Mouse (Mus musculus) T-cell, adult 2 months (primary cell): ENCODE data around the gene Dnah11.

Source experiments
- DNase-seq: peaks from one replicate; pipeline ENCODE4 v3.0.0; 2022; ENCODE audit warnings: low spot score

The Dnah11 gene

GRCm38 (mm10) chr12:118085291-118085690, 113.6 kb downstream of the Dnah11 start:
- no peak for DNase-seq

GRCm38 (mm10) chr12:118084806-118085205, 114.0 kb downstream of the Dnah11 start:
- no peak for DNase-seq

- no peak for DNase-seq
Measured at GRCm38 (mm10) chr12:118084134-118084533, 114.7 kb downstream of the Dnah11 start.

DNA sequence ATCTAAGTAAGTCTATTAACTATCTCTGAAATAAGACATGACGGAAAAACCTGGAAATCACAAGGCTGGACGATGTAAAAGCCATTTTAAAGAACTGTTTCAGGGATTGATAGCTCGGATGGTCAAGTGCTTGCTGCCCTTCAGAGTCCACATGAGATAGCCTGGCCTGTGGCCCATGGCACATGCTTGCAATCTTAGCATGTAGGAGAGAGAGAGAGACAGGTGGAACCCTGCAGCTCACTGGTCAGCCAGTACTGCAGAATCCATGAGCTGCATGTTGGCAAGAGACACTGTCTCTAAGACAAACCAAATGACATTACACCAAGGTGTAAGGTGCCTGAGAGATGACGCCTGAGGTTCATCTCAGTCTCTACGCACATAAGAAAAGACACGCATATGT, 118.4 kb downstream of the Dnah11 start:
- no peak for DNase-seq

GRCm38 (mm10) chr12:118078434-118078989, 120.3 kb downstream of the Dnah11 start:
- DNase-seq = no peak

DNA sequence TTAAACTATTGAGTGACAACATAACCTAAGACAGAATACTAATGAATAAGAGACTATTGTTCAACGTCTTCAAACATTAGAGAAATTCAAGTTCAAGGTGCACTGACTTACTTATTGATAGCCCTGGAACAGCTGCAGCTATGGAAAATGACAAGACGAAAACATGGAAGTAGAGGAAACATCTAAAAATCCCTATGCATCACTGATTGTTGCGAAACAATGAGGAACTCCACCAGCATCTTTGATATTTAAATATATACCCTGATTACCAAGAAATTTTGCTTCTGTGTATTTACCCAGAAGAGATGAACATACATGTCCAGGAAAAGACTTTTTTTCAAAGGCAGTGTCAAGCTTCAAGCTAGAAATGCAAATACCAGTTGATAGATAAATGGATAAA, 122.0 kb downstream of the Dnah11 start:
- DNase-seq = no peak

- no peak for DNase-seq
Measured at GRCm38 (mm10) chr12:118072181-118072872, 126.5 kb downstream of the Dnah11 start.

- DNase-seq = no peak
Measured at GRCm38 (mm10) chr12:118071667-118072066, 127.2 kb downstream of the Dnah11 start.

GRCm38 (mm10) chr12:118068785-118069184, 130.1 kb downstream of the Dnah11 start:
- no peak for DNase-seq

DNA sequence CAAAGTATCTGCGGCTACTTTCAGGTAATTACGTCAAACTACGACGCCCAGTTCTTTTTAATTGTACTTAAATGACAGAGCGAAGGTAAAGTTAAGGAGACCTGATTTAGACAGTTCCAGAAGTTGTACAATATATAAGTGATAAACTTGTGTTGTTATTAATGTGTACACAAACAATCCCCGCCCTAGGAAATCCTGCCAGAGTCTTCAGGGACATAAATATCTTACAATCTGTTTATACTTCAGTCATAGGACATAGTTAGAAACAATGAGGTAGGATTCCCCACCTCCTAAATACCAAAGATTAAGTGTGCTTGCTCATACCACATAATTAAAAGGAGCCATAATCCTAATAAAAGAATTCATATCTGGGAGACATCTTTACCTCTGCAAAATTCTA, 136.5 kb downstream of the Dnah11 start:
- no peak for DNase-seq

GRCm38 (mm10) chr12:118056876-118057275, 142.0 kb downstream of the Dnah11 start:
- no peak for DNase-seq

- no peak for DNase-seq
Measured at GRCm38 (mm10) chr12:118045381-118045780, 153.5 kb downstream of the Dnah11 start.

DNA sequence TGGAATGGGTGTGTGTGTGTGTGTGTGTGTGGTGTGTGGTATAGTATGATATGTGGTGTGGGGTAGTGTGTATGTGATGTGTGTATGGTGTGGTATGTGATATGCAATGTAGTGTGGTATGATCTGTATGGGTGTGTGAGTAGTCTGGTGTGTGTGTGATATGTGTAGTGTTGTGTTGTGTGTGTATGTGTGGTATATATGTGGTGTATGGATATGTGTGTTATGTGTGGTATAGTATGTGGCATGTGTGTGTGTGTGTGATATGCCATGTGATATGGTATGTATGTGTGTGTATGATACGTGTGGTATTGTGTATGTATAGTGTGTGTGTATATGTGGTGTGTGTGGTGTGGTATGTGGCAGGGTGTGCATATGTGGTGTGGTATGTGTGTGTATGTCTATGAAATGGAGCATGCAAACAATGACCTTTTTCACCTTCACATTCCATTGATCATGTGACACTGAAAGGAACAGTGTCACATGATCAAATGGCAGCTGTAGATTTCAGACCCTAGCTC, 155.7 kb downstream of the Dnah11 start:
- no peak for DNase-seq

DNA sequence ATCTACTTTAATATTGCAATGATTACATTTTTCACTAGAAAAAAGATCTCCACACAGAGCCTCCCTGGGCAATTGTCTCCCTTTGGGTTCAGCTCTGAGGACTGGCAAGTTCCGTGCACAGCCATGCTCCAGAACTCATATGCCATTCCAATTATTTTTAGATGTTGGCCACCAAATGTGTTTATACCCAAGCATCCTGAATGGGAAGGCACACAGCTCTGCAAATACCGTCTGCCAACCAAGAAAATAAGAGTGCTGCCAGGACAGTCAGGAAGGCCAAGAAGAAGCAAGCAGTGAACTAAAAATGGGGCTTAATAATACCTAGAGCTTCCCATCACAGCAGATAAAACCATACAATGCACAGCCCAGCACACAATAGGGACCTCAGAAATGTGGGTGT, 156.6 kb downstream of the Dnah11 start:
- no peak for DNase-seq

GRCm38 (mm10) chr12:118034990-118035389, 163.9 kb downstream of the Dnah11 start:
- no peak for DNase-seq

- DNase-seq = no peak
Measured at GRCm38 (mm10) chr12:118025771-118026170, 173.1 kb downstream of the Dnah11 start.

DNA sequence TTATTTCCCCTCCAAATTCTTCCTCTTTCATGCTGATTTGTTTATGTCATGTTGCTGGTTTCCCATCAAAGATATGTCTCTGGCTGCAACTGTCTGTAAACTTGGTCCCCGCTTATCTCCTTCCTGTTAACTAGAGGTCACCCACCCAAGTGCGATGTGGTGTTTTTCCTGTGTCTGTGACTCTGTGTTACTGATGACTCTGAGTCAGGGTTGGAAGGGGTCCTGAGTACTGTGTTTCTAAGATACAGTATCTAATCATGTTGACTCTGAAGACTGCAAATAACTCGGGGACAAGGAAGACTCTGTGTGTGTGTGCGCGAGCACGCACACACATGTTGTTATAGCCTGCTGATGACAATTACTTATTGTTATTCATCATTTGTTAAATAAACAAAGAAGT, 179.9 kb downstream of the Dnah11 start:
- DNase-seq = no peak

GRCm38 (mm10) chr12:118013872-118014271, 185.0 kb downstream of the Dnah11 start:
- DNase-seq = no peak

GRCm38 (mm10) chr12:118011921-118012320, 186.9 kb downstream of the Dnah11 start:
- DNase-seq = no peak

DNA sequence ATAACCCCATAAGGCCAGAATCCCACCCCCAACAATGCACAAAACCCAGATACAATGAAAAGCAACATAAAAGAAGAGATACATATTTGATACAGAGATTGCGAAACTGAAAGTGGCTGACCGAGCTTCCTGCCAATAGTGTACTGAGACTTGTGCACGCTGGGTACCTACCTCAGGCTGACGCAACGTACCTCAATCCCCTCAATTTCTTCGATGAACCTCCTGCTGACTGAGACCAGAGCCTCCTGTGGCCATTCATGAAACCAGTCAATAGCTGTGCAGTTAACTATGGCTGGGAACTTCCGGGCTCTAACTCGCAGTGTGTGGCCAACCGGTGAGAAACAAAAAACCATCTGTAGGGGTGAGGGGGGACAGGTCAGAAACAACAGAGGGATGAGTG, 203.9 kb downstream of the Dnah11 start:
- DNase-seq = peak; percentile 58

GRCm38 (mm10) chr12:117993499-117993898, 205.3 kb downstream of the Dnah11 start:
- DNase-seq = peak; percentile 74

DNA sequence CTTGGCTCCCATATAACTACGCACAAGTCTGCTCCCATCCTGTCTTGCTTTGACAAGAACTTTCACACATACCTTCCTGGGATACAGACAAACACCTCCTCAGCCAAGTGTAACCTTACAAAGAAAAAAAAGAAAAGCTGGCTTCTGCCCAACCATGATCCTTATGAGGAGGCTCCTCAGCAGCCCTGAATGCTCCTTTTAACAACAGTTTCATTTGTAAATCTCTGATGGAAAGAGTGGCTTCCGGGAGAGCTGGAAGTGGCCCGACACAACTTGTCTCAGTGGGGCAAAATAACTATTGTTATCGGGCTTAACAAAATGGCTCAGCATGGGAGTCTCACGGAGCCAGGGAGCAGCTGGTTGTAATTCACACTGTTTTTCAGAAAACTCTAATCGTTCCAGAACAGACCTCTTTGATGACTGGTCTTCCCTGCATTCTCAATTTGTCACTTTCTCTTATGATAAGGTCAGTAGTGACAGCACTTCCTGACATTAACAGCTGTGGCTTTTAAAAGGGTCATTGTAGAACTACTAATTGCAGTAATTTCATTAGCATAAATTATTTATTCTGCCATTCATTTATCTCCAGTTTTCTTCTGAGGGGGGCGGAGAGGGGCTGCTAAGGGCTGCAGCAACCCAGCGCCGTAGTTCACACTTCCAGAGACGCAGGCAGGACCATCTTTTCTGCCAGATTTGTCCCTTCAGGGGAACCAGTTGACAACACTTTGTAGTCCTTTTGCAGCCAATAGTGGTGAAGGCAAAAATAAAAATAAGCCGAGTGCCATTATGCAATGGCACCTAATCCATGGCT, 209.6 kb downstream of the Dnah11 start:
- DNase-seq = no peak

DNA sequence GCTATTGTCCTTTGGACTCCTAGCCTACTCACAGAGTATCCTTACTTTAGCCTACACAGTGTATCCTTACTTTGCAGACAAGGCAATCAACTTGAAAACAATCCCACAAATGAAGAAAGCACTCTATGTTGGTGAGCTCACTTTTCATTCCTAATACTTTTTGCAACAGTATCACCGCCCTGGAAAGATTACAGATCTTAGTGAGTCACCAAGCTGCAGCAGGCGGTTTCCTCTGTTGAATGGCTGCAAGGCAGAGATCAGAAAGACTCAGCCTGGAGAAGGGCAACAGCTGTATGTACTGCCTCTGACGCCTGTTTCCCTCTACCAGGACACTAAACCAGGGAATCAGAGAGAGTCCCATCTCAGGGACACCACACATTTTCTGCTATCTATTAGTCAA, 218.5 kb downstream of the Dnah11 start:
- no peak for DNase-seq
